Comparison of ENCODE assay signal across 8 mouse cellular contexts in the genomic region with DNA sequence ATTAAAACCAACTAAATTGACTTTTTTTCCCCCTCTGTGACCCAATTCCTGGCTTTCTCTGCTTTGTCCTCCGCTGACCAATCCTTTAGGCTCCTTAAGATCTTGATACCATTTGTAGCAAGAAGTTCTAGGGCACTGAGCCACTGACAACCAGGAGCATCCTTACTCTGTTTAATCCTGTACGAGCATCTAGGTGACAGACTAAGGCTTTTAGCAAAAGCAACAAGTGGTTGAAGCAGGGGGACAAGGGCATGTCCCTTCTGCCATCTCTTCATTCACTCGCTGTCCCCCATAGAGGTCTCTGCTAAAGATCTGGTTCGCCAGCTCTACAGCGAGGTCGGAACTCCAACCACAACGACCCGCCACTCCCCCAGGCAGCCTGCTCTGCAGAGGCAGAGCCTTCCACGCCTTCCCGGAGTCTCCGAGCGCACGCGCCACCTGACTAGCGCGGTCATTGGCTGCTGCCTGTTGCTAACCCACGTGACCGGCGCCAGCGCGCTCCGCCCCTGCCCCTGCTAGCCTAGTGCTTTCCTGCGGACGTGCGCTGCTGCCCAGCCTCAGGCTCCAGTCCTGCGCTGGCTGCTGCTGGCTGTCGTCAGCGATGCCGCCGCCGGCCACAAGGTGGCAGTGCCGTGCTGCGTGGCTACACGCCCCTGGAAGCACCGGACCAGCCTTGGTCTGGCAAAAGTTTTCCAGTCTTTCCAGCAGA.
DNase-seq lines count a peak whose midpoint lies in the region; ATAC-seq lines count a peak whose summit lies in the region.

No protein-coding gene starts in this region.

- ATAC-seq in common myeloid progenitor, adult 5-6 weeks (replicated peaks; ENCODE audit: low read depth, poor library complexity, severe bottlenecking): peak; percentile 99

- peaks cover 62% of the 10 kb centered on the region for H3K4me1 ChIP-seq in megakaryocyte, embryonic 14.5 days

- H3K9me3 ChIP-seq in megakaryocyte, embryonic 14.5 days: no peaks in the 10 kb centered on the region

- H3K27me3 ChIP-seq in megakaryocyte, embryonic 14.5 days (replicated peaks): peaks cover 2% of the 10 kb centered on the region

- peak; percentile 100 for DNase-seq in ZHBTc4 (ENCODE audit: low read depth, low spot score)
- peak; percentile 99 for DNase-seq in gastrocnemius, adult 8-10 months (ENCODE audit: low spot score in 2 of 2)
- DNase-seq in hindlimb bud, embryonic 11.5 days (ENCODE audit: extremely low spot score, low read depth, low spot score): peak; percentile 93
- DNase-seq in left cerebral cortex, adult 8-10 months (ENCODE audit: low spot score in 2 of 2): peak; percentile 95 to 99
- peak; percentile 98 for DNase-seq in right cerebral cortex, postnatal 10 days (ENCODE audit: low spot score in 2 of 2)
- peak; percentile 99 for DNase-seq in urinary bladder, postnatal 25 days (ENCODE audit: low spot score)

- peak overlapping the region; percentile 90 for H3K4me3 ChIP-seq in megakaryocyte, embryonic 14.5 days (replicated peaks)

- peaks cover 6% of the 10 kb centered on the region for H3K36me3 ChIP-seq in megakaryocyte, embryonic 14.5 days (replicated peaks; ENCODE audit: low read length)

Comparison
In these comparisons a context has a peak if more than half of its experiments do, and no peak if none do; other contexts are left out.
1. Peak in every context shown above with its lines: DNase-seq, ATAC-seq and H3K4me3 ChIP-seq.